Comparison of ENCODE assay signal across 9 mouse cellular contexts in genomic region chr11:59921265-59921664, GRCm38 (mm10). TPM values are rescaled to one million over a fixed set of nuclear protein-coding genes. Genes with fewer than 3 reads are reported as not detected.
A peak's percentile ranks its signal among the peaks of the same experiment; 100 is the strongest.
DNase-seq lines count a peak whose midpoint lies in the region; ATAC-seq lines count a peak whose summit lies in the region.
"Had no signal": no experiment of that assay in that cellular context is flagged by ENCODE, and none has a peak within 500 bp of the region (broad histone marks: within the 10 kb centered on the region; RNA-seq: fewer than 3 reads in every experiment).

No protein-coding gene starts in this region.

- WGBS in liver, embryonic 15.5 days (ENCODE audit: insufficient replicate concordance): 35% methylated on average over 7 of the region's 7 CpGs

- DNase-seq in urinary bladder, postnatal 14 days (ENCODE audit: low spot score): peak; percentile 49
- no peak for DNase-seq in urinary bladder, adult 2 months (ENCODE audit: low spot score)
- peak; percentile 77 for DNase-seq in kidney, adult 11 months
- DNase-seq in layer of hippocampus, postnatal 25 days (ENCODE audit: extremely low spot score in 1 of 2, low spot score in 1 of 2): no peak
- DNase-seq in layer of hippocampus, adult 11-12 months (ENCODE audit: low spot score): no peak
- DNase-seq in gastrocnemius, postnatal 4 days (ENCODE audit: low spot score in 2 of 2): no peak
- no peak for DNase-seq in left cerebral cortex, postnatal 36 days (ENCODE audit: low spot score in 2 of 2)

- ATAC-seq in liver, embryonic 15.5 days (ENCODE audit: insufficient read depth): 0 out of 2 replicates have a peak, but pooled peaks have one; percentile 30

- peak overlapping the region; percentile 36 for H3K4me2 ChIP-seq in liver, embryonic 15.5 days

- H3K36me3 ChIP-seq in liver, embryonic 15.5 days (replicated peaks): no peaks in the 10 kb centered on the region

- H3K27me3 ChIP-seq in liver, embryonic 15.5 days: no peaks in the 10 kb centered on the region

- H3K4me3 ChIP-seq in liver, embryonic 15.5 days (replicated peaks): no peak overlapping the region
- H3K4me3 ChIP-seq: myocyte had no signal

- no peak overlapping the region for H3K27ac ChIP-seq in liver, embryonic 15.5 days (replicated peaks)

- no peak overlapping the region for H3K9ac ChIP-seq in liver, embryonic 15.5 days

- intact Hi-C loops in left cerebral cortex, postnatal 36 days (cut with DNase I): no loop called here

- peaks cover 30% of the 10 kb centered on the region for H3K4me1 ChIP-seq in liver, embryonic 15.5 days (replicated peaks)

- H3K9me3 ChIP-seq in liver, embryonic 15.5 days (replicated peaks): no peaks in the 10 kb centered on the region

RNA-seq across cellular contexts. Expression of gene Med9, which starts 26.7 kb away (rescaled TPM):
- 19.9 and 23.0 TPM in 2 replicates for polyA plus RNA-seq in urinary bladder, adult 2 months (2012; rRNA removed)
- polyA plus RNA-seq in liver, embryonic 15.5 days (2015; fragmentation: Nextera tagmentation; extraction: Ambion mirVana): 19.6 and 20.4 TPM in 2 replicates
- 10 to 100 TPM; 34.7 to 38.8 TPM for total RNA-seq in layer of hippocampus, postnatal 25 days (2021)
- total RNA-seq in gastrocnemius, postnatal 4 days (2021): 10 to 100 TPM; 20.1 to 21.9 TPM
- 10 to 100 TPM; 37.4 to 46.0 TPM for total RNA-seq in left cerebral cortex, postnatal 36 days (2021)

RNA-seq across cellular contexts. Expression of gene Rasd1, which starts 43.5 kb away (rescaled TPM):
- polyA plus RNA-seq in urinary bladder, adult 2 months (2012; rRNA removed): 3.3 and 4.8 TPM in 2 replicates
- polyA plus RNA-seq in liver, embryonic 15.5 days (2015; fragmentation: Nextera tagmentation; extraction: Ambion mirVana): 0.96 and 1.3 TPM in 2 replicates
- 10 to 100 TPM; 54.8 to 67.0 TPM for total RNA-seq in layer of hippocampus, postnatal 25 days (2021)
- 1 to 10 TPM; 2.2 to 3.4 TPM for total RNA-seq in gastrocnemius, postnatal 4 days (2021)
- total RNA-seq in left cerebral cortex, postnatal 36 days (2021): 10 to 100 TPM in 1 of 2 experiments, 1 to 10 TPM in 1; 8.1 to 11.3 TPM

Comparison
In these comparisons a context has a peak if more than half of its experiments do, and no peak if none do; other contexts are left out.
1. DNase-seq: peak in urinary bladder, postnatal 14 days (single experiment) and kidney, adult 11 months (single experiment); none in urinary bladder, adult 2 months (single experiment), layer of hippocampus, postnatal 25 days (0 of 2), layer of hippocampus, adult 11-12 months (single experiment), gastrocnemius, postnatal 4 days (0 of 2) and left cerebral cortex, postnatal 36 days (0 of 2).
2. RNA of gene Rasd1, which starts 43.5 kb away (total RNA-seq): 54.8 to 67.0 TPM in layer of hippocampus, postnatal 25 days; 8.1 to 11.3 TPM in left cerebral cortex, postnatal 36 days and 2.2 to 3.4 TPM in gastrocnemius, postnatal 4 days; every median in the first group is over 4 times any median in the second.